Mouse (Mus musculus): Measurements from ENCODE around the gene Zc3h4. TPM values are rescaled to one million over a fixed set of nuclear protein-coding genes. Genes with fewer than 3 reads are reported as not detected.

The Zc3h4 gene
- polyA plus RNA-seq, 1 experiment = 24.8 TPM

DNA sequence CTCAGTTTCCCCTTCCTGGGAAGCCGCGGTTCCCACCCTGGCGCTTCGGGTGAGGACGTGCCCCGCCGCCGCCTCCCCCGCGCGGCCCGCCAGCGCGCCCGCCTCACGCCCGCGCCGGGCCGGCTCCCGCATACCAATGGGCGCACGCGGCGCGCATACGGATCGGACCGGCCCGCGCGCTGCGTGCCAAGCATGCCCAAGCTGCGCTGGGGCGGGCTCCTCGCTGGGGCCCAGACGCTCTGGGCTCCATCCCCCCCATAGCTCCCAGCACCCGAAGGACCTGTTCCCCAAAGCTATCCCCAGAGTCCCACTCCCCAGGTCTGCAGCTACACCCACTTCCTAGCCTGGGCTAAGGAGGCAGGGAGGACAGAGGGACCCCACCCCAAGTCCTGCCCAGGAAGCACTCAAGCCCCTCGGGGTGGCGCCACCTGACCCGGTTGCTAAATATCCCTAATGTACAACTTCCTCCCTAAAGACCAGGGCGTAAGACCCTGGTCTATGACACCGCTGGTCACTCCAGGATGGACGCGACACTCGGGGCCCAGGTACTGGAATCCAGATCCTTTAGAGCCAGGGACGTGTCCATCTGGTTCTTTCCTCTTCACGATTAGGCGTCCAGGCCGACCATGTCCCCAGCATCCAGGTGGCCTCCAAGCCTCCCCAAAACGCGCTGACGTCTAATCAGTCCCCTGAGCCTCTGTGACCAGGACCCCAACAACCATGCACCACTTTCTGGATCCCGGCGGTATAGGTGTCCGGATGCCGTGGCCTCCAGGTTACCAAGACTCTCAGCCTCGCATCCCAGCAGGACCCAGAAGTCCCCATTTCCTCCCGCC is 75.3 kb downstream of the Zc3h4 start:
- TF ChIP-seq MYOD1 (IDR thresholded peaks at IDR 0.05; ENCODE audit: control insufficient read depth in 1 of 3, insufficient read length in 2 of 3, low read depth in 2 of 3) (no peak), MYOG (IDR thresholded peaks at IDR 0.05; ENCODE audit: control insufficient read depth in 1 of 3, insufficient read depth in 1 of 3, insufficient read length in 2 of 3, low read depth in 2 of 3) (no peak), E2F4 (IDR thresholded peaks at IDR 0.05; ENCODE audit: insufficient read depth) (no peak), USF1 (IDR thresholded peaks at IDR 0.05; ENCODE audit: low read depth) (no peak), SRF (IDR thresholded peaks at IDR 0.05; ENCODE audit: control insufficient read depth, insufficient read length, low read depth) (no peak), MAX (IDR thresholded peaks at IDR 0.05; ENCODE audit: low read depth) (no peak), TCF3 (IDR thresholded peaks at IDR 0.05; ENCODE audit: insufficient read length, low read depth) (no peak), REST (IDR thresholded peaks at IDR 0.05; ENCODE audit: insufficient read depth, insufficient read length) (no peak), POLR2AphosphoS2 (IDR thresholded peaks at IDR 0.05; ENCODE audit: insufficient read length, low read depth) (no peak), TCF12 (IDR thresholded peaks at IDR 0.05; ENCODE audit: insufficient read depth, poor library complexity, severe bottlenecking) (no peak), CEBPB (IDR thresholded peaks at IDR 0.05; ENCODE audit: insufficient read depth, poor library complexity, severe bottlenecking) (no peak), POLR2A (IDR thresholded peaks at IDR 0.05; ENCODE audit: insufficient read length, low read depth) (no peak)
- no peaks in the 10 kb centered on the region for H3K79me2 ChIP-seq (ENCODE audit: control insufficient read depth, insufficient read depth)
- no peak overlapping the region for H3K4me3 ChIP-seq
- H3K27me3 ChIP-seq (ENCODE audit: control insufficient read depth, insufficient read depth, insufficient read length) = peaks cover 65% of the 10 kb centered on the region
- H3K36me3 ChIP-seq (ENCODE audit: control insufficient read depth, insufficient read depth) = no peaks in the 10 kb centered on the region
- H3K4me2 ChIP-seq (ENCODE audit: low read depth) = no peak overlapping the region
- H3ac ChIP-seq (ENCODE audit: control insufficient read depth, insufficient read length) = no peak overlapping the region

GRCm38 (mm10) chr7:16476600-16476989 is 75.9 kb downstream of the Zc3h4 start:
- Histone ChIP-seq H3K79me2 (ENCODE audit: control insufficient read depth, insufficient read depth) (no peaks in the 10 kb centered on the region), H3ac (ENCODE audit: control insufficient read depth, insufficient read length) (no peak overlapping the region), H3K4me3 (no peak overlapping the region), H3K4me2 (ENCODE audit: low read depth) (no peak overlapping the region), H3K36me3 (ENCODE audit: control insufficient read depth, insufficient read depth) (no peaks in the 10 kb centered on the region), H3K27me3 (ENCODE audit: control insufficient read depth, insufficient read depth, insufficient read length) (peaks cover 65% of the 10 kb centered on the region)
- TF ChIP-seq REST (IDR thresholded peaks at IDR 0.05; ENCODE audit: insufficient read depth, insufficient read length) (peak; percentile 68), SRF (IDR thresholded peaks at IDR 0.05; ENCODE audit: control insufficient read depth, insufficient read length, low read depth) (no peak)

DNA sequence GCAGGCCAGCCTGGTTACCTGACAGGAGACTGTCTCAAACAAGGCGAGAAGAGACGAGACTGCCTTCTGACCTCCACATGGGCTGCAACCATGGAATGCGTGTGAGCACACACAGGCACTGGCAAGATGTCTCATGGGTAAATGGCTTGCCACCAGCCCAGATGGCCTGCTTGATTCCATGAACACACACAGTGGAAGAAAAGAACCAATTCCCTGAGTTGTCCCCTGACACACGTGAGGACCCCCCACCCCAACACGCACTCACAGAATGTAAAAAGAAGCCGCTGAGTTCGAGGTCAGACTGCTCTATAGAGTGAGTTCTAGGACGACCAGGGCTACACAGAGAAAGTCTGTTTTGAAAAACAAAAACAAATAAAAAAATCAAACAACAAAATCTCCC is 76.9 kb downstream of the Zc3h4 start, which contains the start of gene Npas1:
Gene Npas1 (minus strand): TSS at position 101 of the 400 bp plus-strand sequence.
- Histone ChIP-seq H3K4me2 (ENCODE audit: low read depth) (no peak within 1 kb of the TSS), H3K79me2 (ENCODE audit: control insufficient read depth, insufficient read depth) (no peaks in the 10 kb centered on the region), H3K27me3 (ENCODE audit: control insufficient read depth, insufficient read depth, insufficient read length) (peaks cover 65% of the 10 kb centered on the region), H3K36me3 (ENCODE audit: control insufficient read depth, insufficient read depth) (no peaks in the 10 kb centered on the region), H3K4me3 (no peak within 1 kb of the TSS), H3ac (ENCODE audit: control insufficient read depth, insufficient read length) (no peak within 1 kb of the TSS)
- no peak for TF ChIP-seq REST (IDR thresholded peaks at IDR 0.05; ENCODE audit: insufficient read depth, insufficient read length)
- TF ChIP-seq MYOG (IDR thresholded peaks at IDR 0.05; ENCODE audit: control insufficient read depth in 1 of 3, insufficient read depth in 1 of 3, insufficient read length in 2 of 3, low read depth in 2 of 3) = no peak
- no peak for TF ChIP-seq POLR2A (IDR thresholded peaks at IDR 0.05; ENCODE audit: insufficient read length, low read depth)
- no peak for TF ChIP-seq MAX (IDR thresholded peaks at IDR 0.05; ENCODE audit: low read depth)
- no peak for TF ChIP-seq MYOD1 (IDR thresholded peaks at IDR 0.05; ENCODE audit: control insufficient read depth in 1 of 3, insufficient read length in 2 of 3, low read depth in 2 of 3)
- TF ChIP-seq TCF12 (IDR thresholded peaks at IDR 0.05; ENCODE audit: insufficient read depth, poor library complexity, severe bottlenecking) = no peak
- TF ChIP-seq TCF3 (IDR thresholded peaks at IDR 0.05; ENCODE audit: insufficient read length, low read depth) = no peak
- TF ChIP-seq CEBPB (IDR thresholded peaks at IDR 0.05; ENCODE audit: insufficient read depth, poor library complexity, severe bottlenecking) = no peak
- no peak for TF ChIP-seq SRF (IDR thresholded peaks at IDR 0.05; ENCODE audit: control insufficient read depth, insufficient read length, low read depth)
- TF ChIP-seq E2F4 (IDR thresholded peaks at IDR 0.05; ENCODE audit: insufficient read depth) = no peak

Other genes starting within 250 kb of the Zc3h4 start
- gene Meis3, start 225.8 kb upstream of the Zc3h4 start, polyA plus RNA-seq (2012; fragmentation: generic; extraction: Trizol) = 2.2 TPM
- 9.0 TPM for gene Dhx34, start 178.9 kb upstream of the Zc3h4 start, polyA plus RNA-seq (2012; fragmentation: generic; extraction: Trizol)
- gene C5ar2, start 156.8 kb upstream of the Zc3h4 start, polyA plus RNA-seq (2012; fragmentation: generic; extraction: Trizol) = not detected
- gene C5ar1, start 141.4 kb upstream of the Zc3h4 start, polyA plus RNA-seq (2012; fragmentation: generic; extraction: Trizol) = not detected
- gene Inafm1, start 127.3 kb upstream of the Zc3h4 start, polyA plus RNA-seq (2012; fragmentation: generic; extraction: Trizol) = 12.1 TPM
- 48.4 TPM for gene Ccdc9, start 114.1 kb upstream of the Zc3h4 start, polyA plus RNA-seq (2012; fragmentation: generic; extraction: Trizol)
- 34.6 TPM for gene Bbc3, start 92.5 kb upstream of the Zc3h4 start, polyA plus RNA-seq (2012; fragmentation: generic; extraction: Trizol)
- gene Sae1, start 13.1 kb upstream of the Zc3h4 start, polyA plus RNA-seq (2012; fragmentation: generic; extraction: Trizol) = 169 TPM
- 131 TPM for gene Tmem160, start 51.9 kb downstream of the Zc3h4 start, polyA plus RNA-seq (2012; fragmentation: generic; extraction: Trizol)
- gene Npas1, start 76.8 kb downstream of the Zc3h4 start, polyA plus RNA-seq (2012; fragmentation: generic; extraction: Trizol) = 0.18 TPM
- gene Arhgap35, start 214.1 kb downstream of the Zc3h4 start, polyA plus RNA-seq (2012; fragmentation: generic; extraction: Trizol) = 21.7 TPM